Mouse (Mus musculus) E14TG2a.4 (cell line): Measurements from ENCODE around the gene Snx25.

Source experiments
- H3K27me3 ChIP-seq: 2 replicates; pipeline ENCODE4 v1.6.1; 2014; ENCODE audit warnings: low read length, control low read depth; ENCODE audit not compliant: insufficient read depth
- H3K36me3 ChIP-seq: 2 replicates; pipeline ENCODE4 v1.6.1; 2014; ENCODE audit warnings: low read length, control low read depth; ENCODE audit not compliant: insufficient read depth
- H3K4me1 ChIP-seq: replicated peaks from 2 replicates; pipeline ENCODE4 v1.6.1; 2014; ENCODE audit warnings: low read depth, low read length, control low read depth
- H3K4me3 ChIP-seq: replicated peaks from 2 replicates; pipeline ENCODE4 v1.5.1; 2014; ENCODE audit warnings: mild to moderate bottlenecking, low read length
- H3K9me3 ChIP-seq: 2 replicates; pipeline ENCODE4 v1.6.1; 2014; ENCODE audit warnings: low read length, control low read depth
- CTCF ChIP-seq: conservative IDR thresholded peaks from 2 replicates; pipeline ENCODE4 v1.5.1; 2014; ENCODE audit warnings: low read length
- NANOG ChIP-seq: IDR thresholded peaks from 2 replicates; pipeline ENCODE4 v1.6.1; 2014; ENCODE audit warnings: borderline replicate concordance, low read length, mixed read lengths
- POU5F1 ChIP-seq: IDR thresholded peaks from 2 replicates; pipeline ENCODE4 v1.6.1; 2014; ENCODE audit warnings: low read length, borderline replicate concordance

The Snx25 gene

DNA sequence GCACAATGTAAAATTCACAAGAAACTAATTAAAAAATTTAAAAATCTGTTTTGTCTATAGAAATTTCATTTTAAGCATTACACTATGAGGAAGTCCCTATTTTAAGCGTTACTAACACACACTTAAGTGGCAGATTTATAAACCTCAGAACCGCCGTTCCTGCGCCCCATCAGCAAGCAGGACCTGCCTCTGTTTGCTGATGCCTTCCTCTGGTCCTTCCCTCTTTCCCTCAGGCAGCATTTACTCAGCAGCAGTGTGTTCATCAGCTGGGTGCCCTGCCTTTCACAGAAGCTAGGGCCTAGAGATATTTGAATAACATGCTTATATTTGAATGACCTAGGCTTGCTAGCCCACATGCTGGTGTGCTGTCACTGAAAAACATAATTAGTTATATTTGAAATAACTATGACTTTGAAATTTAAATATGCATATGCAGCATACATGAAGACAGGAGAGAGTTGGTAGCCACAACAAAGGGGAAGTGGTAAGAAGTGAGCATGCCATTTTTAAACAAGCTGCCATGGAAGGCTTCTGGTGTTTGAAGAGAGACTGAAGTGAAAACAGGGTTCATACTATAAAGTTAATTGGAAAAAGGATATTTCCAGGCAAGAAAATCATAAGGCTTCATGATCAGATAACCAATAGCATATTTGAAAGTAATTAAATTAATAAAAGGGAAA is 161.2 kb downstream of the Snx25 start:
- Histone ChIP-seq H3K9me3 (no peaks in the 10 kb centered on the region), H3K36me3 (peaks cover 14% of the 10 kb centered on the region; the same call in 1 of the 2 replicates), H3K4me1 (0 out of 2 replicates have a peak, but pooled peaks cover 4% of the 10 kb centered on the region), H3K27me3 (no peaks in the 10 kb centered on the region), H3K4me3 (no peak overlapping the region)
- no peak for TF ChIP-seq CTCF
- no peak for TF ChIP-seq POU5F1
- no peak for TF ChIP-seq NANOG

DNA sequence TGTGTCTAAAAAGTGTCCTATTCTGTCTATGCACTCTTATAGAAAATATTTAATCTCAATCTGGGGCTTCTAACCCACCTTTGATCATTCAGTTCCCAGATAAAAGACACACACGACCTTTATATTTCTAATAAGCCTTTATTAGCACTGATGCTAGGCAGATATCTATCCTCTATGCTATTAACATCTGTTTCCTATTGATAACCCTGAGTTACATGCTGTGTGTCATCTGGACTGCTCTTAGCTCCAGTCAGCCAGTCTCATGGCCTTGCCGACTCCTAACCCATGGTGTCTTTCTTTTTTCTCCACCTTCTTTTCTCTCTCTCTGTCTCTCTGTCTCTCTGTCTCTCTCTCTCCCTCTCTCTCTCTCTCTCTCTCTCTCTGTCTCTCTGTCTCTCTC is 163.8 kb downstream of the Snx25 start:
- Histone ChIP-seq H3K27me3 (no peaks in the 10 kb centered on the region), H3K4me3 (no peak overlapping the region), H3K9me3 (no peaks in the 10 kb centered on the region), H3K36me3 (peaks cover 10% of the 10 kb centered on the region; the same call in 1 of the 2 replicates), H3K4me1 (0 out of 2 replicates have a peak, but pooled peaks cover 4% of the 10 kb centered on the region)
- TF ChIP-seq POU5F1 (no peak), NANOG (no peak), CTCF (no peak)

DNA sequence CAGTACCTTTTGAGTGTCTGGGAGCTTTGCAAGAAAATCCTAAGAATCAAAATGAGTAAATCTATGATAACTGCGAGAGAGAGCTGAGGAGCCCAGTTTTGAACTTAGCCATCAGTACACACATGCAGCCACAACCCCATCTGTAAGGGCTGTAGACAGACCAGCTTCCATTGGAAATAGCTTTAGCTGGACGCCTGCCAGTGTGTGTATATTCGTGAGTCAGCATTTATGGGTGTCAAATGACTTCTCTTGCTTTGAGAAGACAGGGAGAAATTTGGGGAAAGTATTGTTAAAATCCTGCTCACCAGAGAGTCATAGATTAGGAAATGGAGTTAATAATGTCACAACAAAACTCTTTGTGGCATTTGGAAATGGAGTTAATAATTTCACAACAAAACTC is 165.3 kb downstream of the Snx25 start:
- H3K9me3 ChIP-seq: no peaks in the 10 kb centered on the region
- no peaks in the 10 kb centered on the region for H3K27me3 ChIP-seq
- H3K4me1 ChIP-seq: 0 out of 2 replicates have a peak, but pooled peaks cover 4% of the 10 kb centered on the region
- H3K36me3 ChIP-seq: peaks cover 10% of the 10 kb centered on the region; the same call in 1 of the 2 replicates
- no peak overlapping the region for H3K4me3 ChIP-seq
- TF ChIP-seq POU5F1: no peak
